Mouse (Mus musculus): Measurements from ENCODE around the gene Otud4. TPM values are rescaled to one million over a fixed set of nuclear protein-coding genes. Genes with fewer than 3 reads are reported as not detected.
A peak's percentile ranks its signal among the peaks of the same experiment; 100 is the strongest.
"Not testable (repeated sequence)": the region's sequence is repeated elsewhere in the genome, so short reads cannot be mapped to it uniquely, and the experiment has no call there.

The Otud4 gene
- polyA plus RNA-seq, 1 experiment from 2014 or later: 10.5 TPM

DNA sequence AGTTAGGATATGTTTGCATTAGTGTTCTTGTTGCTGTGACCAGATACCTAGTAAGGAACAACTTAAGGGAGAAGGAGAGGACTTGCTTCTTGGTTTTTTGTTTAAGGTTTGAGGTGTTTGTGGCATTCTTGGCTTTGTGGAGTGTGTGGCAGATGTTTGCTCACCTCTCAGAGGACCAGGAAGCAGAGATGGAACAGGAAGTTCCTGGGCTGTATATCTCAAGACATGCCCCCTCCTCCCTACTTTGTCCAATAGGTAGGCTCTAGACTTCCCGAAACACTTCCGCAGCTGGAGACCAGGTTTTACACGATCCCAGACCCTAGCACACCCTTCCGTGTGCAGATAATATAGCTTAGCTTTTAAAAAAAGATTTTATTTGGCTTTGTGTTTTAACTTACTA lies 10.2 kb downstream of the Otud4 start:
- H3K4me3 ChIP-seq: no peak overlapping the region
- ATAC-seq (ENCODE audit: low read depth): no peak

GRCm38 (mm10) chr8:79650158-79650814 lies 10.9 kb downstream of the Otud4 start:
- H3K27me3 ChIP-seq: no peaks in the 10 kb centered on the region
- no peak overlapping the region for H3K4me3 ChIP-seq
- no peaks in the 10 kb centered on the region for H3K4me1 ChIP-seq (replicated peaks)
- H3K9ac ChIP-seq: no peak overlapping the region
- no peak overlapping the region for H3K27ac ChIP-seq (replicated peaks)
- peaks cover 59% of the 10 kb centered on the region for H3K36me3 ChIP-seq
- ATAC-seq (ENCODE audit: low read depth): no peak
- WGBS: 91% methylated on average over 1 of the region's 1 CpGs
- no peaks in the 10 kb centered on the region for H3K9me3 ChIP-seq
- no peak overlapping the region for H3K4me2 ChIP-seq

More for the DNA sequence above, 10.2 kb downstream of the Otud4 start:
- no peaks in the 10 kb centered on the region for H3K4me1 ChIP-seq (replicated peaks)
- 92% methylated on average over 4 of the region's 4 CpGs for WGBS
- H3K27ac ChIP-seq (replicated peaks): no peak overlapping the region
- H3K36me3 ChIP-seq: peaks cover 56% of the 10 kb centered on the region
- H3K27me3 ChIP-seq: no peaks in the 10 kb centered on the region
- no peaks in the 10 kb centered on the region for H3K9me3 ChIP-seq
- H3K9ac ChIP-seq: no peak overlapping the region
- no peak overlapping the region for H3K4me2 ChIP-seq

DNA sequence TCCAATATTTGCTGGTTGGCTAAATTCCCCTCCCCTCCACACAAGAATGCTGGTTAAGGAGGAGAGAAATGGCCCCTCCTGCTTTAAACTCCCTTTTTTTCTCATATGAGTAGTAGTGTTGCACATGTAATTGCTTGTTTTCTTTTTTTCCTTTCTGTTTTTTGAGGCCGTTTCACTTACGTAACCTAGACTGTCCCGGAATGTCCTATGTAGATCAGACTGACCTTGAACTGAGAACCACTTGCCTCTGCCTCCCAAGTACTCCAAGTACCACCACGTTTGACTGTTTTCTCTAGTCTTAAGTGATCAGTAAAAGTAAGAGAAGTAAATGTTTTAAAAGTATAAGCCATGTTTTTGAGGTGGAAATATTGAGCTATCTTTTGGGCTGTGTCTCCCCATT lies 14.3 kb downstream of the Otud4 start:
- Histone ChIP-seq H3K27ac (replicated peaks) (no peak overlapping the region), H3K9me3 (no peaks in the 10 kb centered on the region), H3K4me2 (no peak overlapping the region), H3K4me1 (replicated peaks) (no peaks in the 10 kb centered on the region), H3K36me3 (peaks cover 52% of the 10 kb centered on the region), H3K4me3 (no peak overlapping the region), H3K9ac (no peak overlapping the region), H3K27me3 (no peaks in the 10 kb centered on the region)
- WGBS: 95% methylated on average over 4 of the region's 4 CpGs
- no peak for ATAC-seq (ENCODE audit: low read depth)

DNA sequence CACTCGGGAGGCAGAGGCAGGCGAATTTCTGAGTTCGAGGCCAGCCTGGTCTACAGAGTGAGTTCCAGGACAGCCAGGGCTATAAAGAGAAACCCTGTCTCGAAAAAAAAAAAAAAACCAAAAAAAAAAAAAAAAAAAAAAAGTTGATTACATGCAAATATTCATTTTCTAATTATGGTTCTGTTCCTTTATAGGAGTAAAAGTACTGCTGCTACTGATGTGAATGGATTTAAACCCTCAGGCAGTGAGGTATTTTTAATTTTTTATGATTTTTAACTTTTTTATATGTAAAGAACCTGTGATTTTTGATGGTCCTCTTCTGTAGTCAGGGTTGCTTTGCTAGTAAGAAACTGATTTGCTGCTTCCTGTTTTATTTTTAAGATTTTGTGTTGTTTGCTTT lies 19.3 kb downstream of the Otud4 start:
- not testable (repeated sequence) for ATAC-seq (ENCODE audit: low read depth); H3K4me1 ChIP-seq (replicated peaks); H3K27me3 ChIP-seq; H3K9ac ChIP-seq; H3K9me3 ChIP-seq; H3K27ac ChIP-seq (replicated peaks); H3K4me3 ChIP-seq; H3K4me2 ChIP-seq
- peaks cover 73% of the 10 kb centered on the region for H3K36me3 ChIP-seq
- 72% methylated on average over 4 of the region's 4 CpGs for WGBS

- H3K4me3 ChIP-seq: no peak overlapping the region
- no peak overlapping the region for H3K9ac ChIP-seq
- no peak overlapping the region for H3K27ac ChIP-seq (replicated peaks)
- peaks cover 30% of the 10 kb centered on the region for H3K36me3 ChIP-seq
- H3K4me1 ChIP-seq (replicated peaks): peaks cover 4% of the 10 kb centered on the region; the same call in 1 of the 2 replicates
- H3K9me3 ChIP-seq: no peaks in the 10 kb centered on the region
- H3K4me2 ChIP-seq: no peak overlapping the region
- no peaks in the 10 kb centered on the region for H3K27me3 ChIP-seq
- WGBS: 79% methylated on average over 4 of the region's 4 CpGs
- no peak for ATAC-seq (ENCODE audit: low read depth)
These were observed 37.0 kb downstream of the Otud4 start for GRCm38 (mm10) chr8:79676461-79676860.

GRCm38 (mm10) chr8:79679005-79679404 lies 39.6 kb downstream of the Otud4 start:
- no peak for ATAC-seq (ENCODE audit: low read depth)
- no peak overlapping the region for H3K9ac ChIP-seq
- peaks cover 4% of the 10 kb centered on the region; the same call in 1 of the 2 replicates for H3K4me1 ChIP-seq (replicated peaks)
- H3K36me3 ChIP-seq: peaks cover 27% of the 10 kb centered on the region
- H3K4me2 ChIP-seq: no peak overlapping the region
- no peak overlapping the region for H3K4me3 ChIP-seq
- no peak overlapping the region for H3K27ac ChIP-seq (replicated peaks)
- WGBS: 72% methylated on average over 5 of the region's 5 CpGs
- no peaks in the 10 kb centered on the region for H3K27me3 ChIP-seq
- H3K9me3 ChIP-seq: no peaks in the 10 kb centered on the region

- H3K9me3 ChIP-seq; H3K27me3 ChIP-seq; H3K9ac ChIP-seq; H3K27ac ChIP-seq (replicated peaks); H3K4me1 ChIP-seq (replicated peaks); ATAC-seq (ENCODE audit: low read depth): not testable (repeated sequence)
- Histone ChIP-seq H3K4me3 (peak overlapping the region; percentile 30; the same call in 1 of the 2 replicates), H3K4me2 (peak overlapping the region; percentile 55), H3K36me3 (peaks cover 36% of the 10 kb centered on the region)
- WGBS: 50% methylated on average over 10 of the region's 10 CpGs
These were observed 40.7 kb downstream of the Otud4 start for GRCm38 (mm10) chr8:79680083-79680482.

DNA sequence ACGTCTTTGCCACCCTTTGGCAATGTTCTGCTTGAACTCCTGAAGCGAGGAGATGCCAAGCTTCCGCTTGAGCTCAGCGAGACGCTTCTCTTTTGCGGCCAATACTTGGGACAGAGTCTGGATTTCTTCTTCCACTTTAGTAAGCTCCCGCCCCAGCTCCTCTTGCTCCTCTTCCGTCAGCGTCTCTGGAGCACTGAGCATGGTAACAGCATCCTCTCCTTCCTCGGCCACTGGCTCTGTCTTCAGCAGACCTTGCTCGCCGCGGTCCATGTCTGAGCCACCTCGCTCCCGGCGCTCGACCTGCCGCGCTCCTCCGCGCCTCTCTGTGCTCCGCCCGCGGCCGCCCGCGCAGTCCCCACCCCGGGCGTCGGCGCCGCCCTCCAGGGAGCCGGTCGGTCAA lies 41.1 kb downstream of the Otud4 start:
- Histone ChIP-seq H3K9me3 (no peaks in the 10 kb centered on the region), H3K27me3 (no peaks in the 10 kb centered on the region), H3K36me3 (peaks cover 39% of the 10 kb centered on the region), H3K4me3 (peak overlapping the region; percentile 30), H3K27ac (replicated peaks) (no peak overlapping the region), H3K9ac (peak overlapping the region; percentile 60), H3K4me1 (replicated peaks) (peaks cover 4% of the 10 kb centered on the region; the same call in 1 of the 2 replicates), H3K4me2 (peak overlapping the region; percentile 55)
- whole genome bisulfite sequencing: 9% methylated on average over 34 of the region's 34 CpGs
- ATAC-seq (ENCODE audit: low read depth): peak; percentile 59; the same call in 1 of the 2 replicates

DNA sequence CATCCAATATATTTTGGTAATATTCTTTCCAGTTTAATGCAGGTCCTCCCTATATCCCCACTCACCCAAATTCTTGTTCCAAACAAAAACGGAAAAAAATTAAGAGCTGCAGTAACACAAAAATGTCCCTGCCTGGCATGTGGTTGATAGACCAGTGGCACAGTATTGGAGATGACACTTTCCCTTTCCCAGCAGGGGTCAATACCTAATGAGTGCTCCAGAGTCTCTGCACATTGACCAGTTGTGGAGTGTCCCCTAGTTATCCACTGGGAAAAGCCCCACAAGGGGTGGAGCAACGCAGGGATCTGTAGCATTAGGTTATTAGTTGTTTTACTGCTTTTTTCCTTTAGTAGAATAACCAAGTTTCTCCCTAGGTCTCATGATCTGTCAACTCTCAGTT lies 41.5 kb downstream of the Otud4 start:
- peak overlapping the region; percentile 60; the same call in 1 of the 2 replicates for H3K9ac ChIP-seq
- 32% methylated on average over 2 of the region's 2 CpGs for WGBS

GRCm38 (mm10) chr8:79685927-79686326 lies 46.5 kb downstream of the Otud4 start:
- not testable (repeated sequence) for H3K9me3 ChIP-seq; H3K9ac ChIP-seq; H3K4me2 ChIP-seq; H3K27ac ChIP-seq (replicated peaks); ATAC-seq (ENCODE audit: low read depth); H3K27me3 ChIP-seq; H3K4me3 ChIP-seq; H3K4me1 ChIP-seq (replicated peaks)
- WGBS: 95% methylated on average over 5 of the region's 5 CpGs
- H3K36me3 ChIP-seq: peaks cover 82% of the 10 kb centered on the region

More for the DNA sequence above, 41.5 kb downstream of the Otud4 start:
- Histone ChIP-seq H3K36me3 (peaks cover 43% of the 10 kb centered on the region), H3K4me3 (peak overlapping the region; percentile 30), H3K9me3 (no peaks in the 10 kb centered on the region), H3K4me1 (replicated peaks) (peaks cover 4% of the 10 kb centered on the region; the same call in 1 of the 2 replicates), H3K4me2 (peak overlapping the region; percentile 55), H3K27me3 (no peaks in the 10 kb centered on the region), H3K27ac (replicated peaks) (no peak overlapping the region)
- ATAC-seq (ENCODE audit: low read depth): 0 out of 2 replicates have a peak, but pooled peaks have one; percentile 43

DNA sequence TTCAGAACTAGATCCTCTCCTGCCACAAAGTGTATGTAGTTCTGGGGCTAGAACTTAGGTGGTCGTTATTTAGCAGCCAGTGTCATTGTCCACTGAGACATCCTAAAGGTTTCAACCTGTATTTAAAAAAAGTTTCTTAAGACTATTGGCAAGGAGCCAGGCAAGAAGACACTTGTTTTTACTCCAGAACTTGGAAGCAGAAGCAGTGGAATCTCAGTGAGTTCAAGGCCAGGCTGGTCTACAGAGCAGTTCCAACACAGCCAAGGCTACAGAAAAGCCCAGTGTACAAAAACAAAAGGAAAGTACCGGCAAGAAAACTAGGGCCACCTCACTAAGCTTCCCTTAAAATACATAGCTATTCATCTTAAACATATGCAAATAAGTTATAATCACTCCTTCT lies 53.1 kb downstream of the Otud4 start:
- Histone ChIP-seq H3K27me3 (no peaks in the 10 kb centered on the region), H3K4me1 (replicated peaks) (no peaks in the 10 kb centered on the region), H3K27ac (replicated peaks) (no peak overlapping the region), H3K9me3 (no peaks in the 10 kb centered on the region), H3K4me2 (no peak overlapping the region), H3K4me3 (no peak overlapping the region), H3K9ac (no peak overlapping the region), H3K36me3 (peaks cover 75% of the 10 kb centered on the region)
- 87% methylated on average over 2 of the region's 2 CpGs for WGBS
- no peak for ATAC-seq (ENCODE audit: low read depth)

DNA sequence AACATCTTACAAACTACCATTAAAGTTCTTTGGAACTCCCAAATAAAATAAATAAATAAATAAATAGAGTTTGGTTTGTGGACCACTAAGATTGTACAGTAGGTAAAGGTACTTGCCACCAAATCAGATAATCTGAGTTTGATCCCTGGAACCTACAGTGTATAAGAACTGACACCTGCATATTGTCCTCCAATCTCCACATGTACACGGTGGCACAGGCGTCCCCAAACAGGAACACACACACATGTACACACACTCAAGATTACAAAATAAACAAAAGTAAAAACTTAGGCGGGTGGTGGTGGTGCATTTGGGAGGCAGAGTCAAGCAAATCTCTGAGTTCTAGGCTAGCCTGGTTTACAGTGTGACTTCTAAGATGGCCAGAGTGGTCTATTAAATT lies 67.3 kb downstream of the Otud4 start:
- Histone ChIP-seq H3K27ac (replicated peaks) (no peak overlapping the region), H3K9ac (no peak overlapping the region), H3K36me3 (peaks cover 48% of the 10 kb centered on the region), H3K4me2 (no peak overlapping the region), H3K27me3 (no peaks in the 10 kb centered on the region), H3K4me3 (no peak overlapping the region), H3K4me1 (replicated peaks) (peaks cover 9% of the 10 kb centered on the region), H3K9me3 (no peaks in the 10 kb centered on the region)
- no peak for ATAC-seq (ENCODE audit: low read depth)
- 97% methylated on average over 3 of the region's 3 CpGs for WGBS
